Mouse (Mus musculus) liver, embryonic 14.5 days (tissue): ENCODE data around the gene Nup188.
A peak's percentile ranks its signal among the peaks of the same experiment; 100 is the strongest.

Source experiments
- CTCF ChIP-seq: IDR thresholded peaks from 2 replicates; pipeline ENCODE4 v1.5.1; 2016; ENCODE audit warnings: antibody characterized with exemption, low read depth, control low read depth
- EP300 ChIP-seq: IDR thresholded peaks from 2 replicates; pipeline ENCODE4 v1.6.1; 2016; ENCODE audit warnings: antibody characterized with exemption, low read depth

DNA sequence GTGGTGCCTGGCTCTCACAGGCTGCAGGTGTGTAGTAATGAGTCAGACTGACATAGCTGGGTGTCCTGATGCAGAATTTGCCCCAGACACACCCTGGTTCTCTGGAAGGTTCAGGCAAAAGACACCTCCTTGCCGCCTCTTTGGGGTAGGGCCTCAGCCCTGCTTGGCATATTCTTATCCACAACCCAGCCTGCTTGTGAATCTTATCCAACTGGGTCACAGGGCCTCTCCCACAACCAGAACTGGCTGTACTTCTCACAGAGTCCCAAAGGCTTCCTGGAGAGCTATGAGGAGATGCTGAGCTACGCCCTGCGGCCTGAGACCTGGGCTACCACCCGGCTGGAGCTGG lies 95.2 kb downstream of the Nup188 start:
- TF ChIP-seq CTCF (no peak), EP300 (0 out of 2 replicates have a peak, but pooled peaks have one; percentile 13)
